Mouse (Mus musculus): Measurements from ENCODE around the gene Azgp1. TPM values are rescaled to one million over a fixed set of nuclear protein-coding genes. Genes with fewer than 3 reads are reported as not detected.
"Not testable (repeated sequence)": the region's sequence is repeated elsewhere in the genome, so short reads cannot be mapped to it uniquely, and the experiment has no call there.

Azgp1 gene
- 1 to 10 TPM in 1 of 4 experiments, under 1 TPM in 2, not detected in 1; 0.73 to 1.0 (median 0.78) TPM for total RNA-seq (2022)

GRCm38 (mm10) chr5:137981300-137981699, at the start of gene Azgp1:
Gene Azgp1, plus strand, starts transcription at chr5:137981520.
- DNase-seq = peak; percentile 3

GRCm38 (mm10) chr5:137933934-137934333, 47.4 kb upstream of the Azgp1 start:
- not testable (repeated sequence) for DNase-seq

GRCm38 (mm10) chr5:137936486-137936885, 44.8 kb upstream of the Azgp1 start:
- DNase-seq = no peak

- no peak for DNase-seq
Observed at GRCm38 (mm10) chr5:137937238-137937637, 44.1 kb upstream of the Azgp1 start.

GRCm38 (mm10) chr5:137940948-137941347, 40.4 kb upstream of the Azgp1 start:
- no peak for DNase-seq

GRCm38 (mm10) chr5:137943133-137943532, 38.2 kb upstream of the Azgp1 start:
- DNase-seq = no peak

GRCm38 (mm10) chr5:137947303-137947702, 34.0 kb upstream of the Azgp1 start:
- DNase-seq = no peak

GRCm38 (mm10) chr5:137951218-137951617, 30.1 kb upstream of the Azgp1 start:
- no peak for DNase-seq

- DNase-seq = no peak
Observed at GRCm38 (mm10) chr5:137956404-137956803, 24.9 kb upstream of the Azgp1 start.

- no peak for DNase-seq
Observed at GRCm38 (mm10) chr5:137962945-137963344, 18.4 kb upstream of the Azgp1 start, which contains the start of gene Gjc3. Gene Gjc3, minus strand, starts transcription at chr5:137963098.

GRCm38 (mm10) chr5:137966492-137966891, 14.8 kb upstream of the Azgp1 start:
- no peak for DNase-seq

- no peak for DNase-seq
Observed at GRCm38 (mm10) chr5:137973161-137973560, 8.2 kb upstream of the Azgp1 start.

GRCm38 (mm10) chr5:137973738-137974137, 7.6 kb upstream of the Azgp1 start:
- no peak for DNase-seq

GRCm38 (mm10) chr5:137974724-137975123, 6.6 kb upstream of the Azgp1 start:
- DNase-seq = no peak

GRCm38 (mm10) chr5:137975434-137975833, 5.9 kb upstream of the Azgp1 start:
- DNase-seq = no peak

GRCm38 (mm10) chr5:137977291-137977690, 4.0 kb upstream of the Azgp1 start:
- no peak for DNase-seq

- DNase-seq = no peak
Observed at GRCm38 (mm10) chr5:137979081-137979480, 2.2 kb upstream of the Azgp1 start.

- DNase-seq = no peak
Observed at GRCm38 (mm10) chr5:137986351-137986750, 5.0 kb downstream of the Azgp1 start.

GRCm38 (mm10) chr5:138009437-138009836, 28.1 kb downstream of the Azgp1 start:
- DNase-seq = no peak

- no peak for DNase-seq
Observed at GRCm38 (mm10) chr5:138012382-138012781, 31.1 kb downstream of the Azgp1 start.

- no peak for DNase-seq
Observed at GRCm38 (mm10) chr5:138016530-138016929, 35.2 kb downstream of the Azgp1 start.

GRCm38 (mm10) chr5:138016997-138017396, 35.7 kb downstream of the Azgp1 start:
- DNase-seq = no peak

- DNase-seq = not testable (repeated sequence)
Observed at GRCm38 (mm10) chr5:138019577-138019976, 38.3 kb downstream of the Azgp1 start.

- not testable (repeated sequence) for DNase-seq
Observed at GRCm38 (mm10) chr5:138020961-138021479, 39.7 kb downstream of the Azgp1 start, which contains the start of the genes Smok3a and Smok3b. Gene Smok3a, plus strand, starts transcription at chr5:138021261. Gene Smok3b, plus strand, starts transcription at chr5:138021429.
